Mouse (Mus musculus): ENCODE results near the gene Dnajb12. TPM values are rescaled to one million over a fixed set of nuclear protein-coding genes. Genes with fewer than 3 reads are reported as not detected.

Gene Dnajb12
- polyA plus RNA-seq, 2 experiments, result 26.3 to 34.1 TPM

DNA sequence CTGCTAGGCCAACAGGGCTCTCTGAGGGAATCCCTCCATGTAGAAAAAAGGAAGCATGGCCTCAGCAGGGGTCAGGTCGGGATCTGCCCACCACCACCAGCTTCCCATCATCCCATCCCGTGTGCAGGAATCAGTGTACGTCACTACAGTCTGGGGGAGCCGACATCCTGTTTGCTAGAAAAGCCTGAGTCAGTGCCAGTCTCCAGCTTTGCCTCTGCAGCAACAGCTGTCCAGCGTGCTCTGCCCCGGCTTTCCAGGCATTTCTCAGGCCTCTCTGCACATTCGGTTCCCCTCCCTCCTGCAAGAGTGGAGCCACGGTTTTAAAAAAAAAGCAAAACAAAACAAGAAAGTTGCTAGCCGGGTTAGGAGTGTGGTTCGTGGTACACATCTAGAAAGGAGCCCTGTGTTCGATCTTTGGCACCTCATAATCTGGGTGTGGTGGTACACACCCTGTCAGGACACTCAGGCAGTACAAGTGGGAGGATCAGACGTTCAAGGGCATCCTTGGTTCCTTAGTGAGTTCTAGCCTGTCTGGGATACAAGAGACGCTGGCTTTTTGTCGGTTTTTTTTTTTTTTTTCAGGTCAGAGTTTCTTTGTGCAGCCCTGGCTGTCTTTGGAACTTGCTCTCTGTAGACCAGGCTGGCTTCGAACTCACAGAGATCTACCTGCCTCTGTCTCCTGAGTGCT is 40.3 kb downstream of the Dnajb12 start:
- Histone ChIP-seq H3K9ac (ENCODE audit: low read depth, low read length, severe bottlenecking) (no peak overlapping the region), H3K4me1 (ENCODE audit: control insufficient read depth, insufficient read depth, low read length) (peaks cover 39% of the 10 kb centered on the region), H3K27me3 (ENCODE audit: control insufficient read depth, insufficient read depth, low read length) (no peaks in the 10 kb centered on the region), H3K4me2 (replicated peaks; ENCODE audit: low read depth, low read length, severe bottlenecking) (no peak overlapping the region), H3K9me3 (ENCODE audit: control insufficient read depth, low read length) (no peaks in the 10 kb centered on the region), H3K36me3 (ENCODE audit: control insufficient read depth, insufficient read depth, low read length) (no peaks in the 10 kb centered on the region), H3K4me3 (replicated peaks; ENCODE audit: low read length) (no peak overlapping the region), H3K27ac (replicated peaks; ENCODE audit: low read depth, low read length) (peak overlapping the region; percentile 78)
- ATAC-seq (ENCODE audit: low FRiP score, low read depth) (no peak), DNase-seq (ENCODE audit: low spot score) (peak; percentile 71)
- TF ChIP-seq POLR2A (IDR thresholded peaks at IDR 0.05; ENCODE audit: borderline replicate concordance, extremely low read depth, insufficient read depth, insufficient read length), result no peak
- WGBS, result 18% methylated on average over 15 of the region's 15 CpGs

DNA sequence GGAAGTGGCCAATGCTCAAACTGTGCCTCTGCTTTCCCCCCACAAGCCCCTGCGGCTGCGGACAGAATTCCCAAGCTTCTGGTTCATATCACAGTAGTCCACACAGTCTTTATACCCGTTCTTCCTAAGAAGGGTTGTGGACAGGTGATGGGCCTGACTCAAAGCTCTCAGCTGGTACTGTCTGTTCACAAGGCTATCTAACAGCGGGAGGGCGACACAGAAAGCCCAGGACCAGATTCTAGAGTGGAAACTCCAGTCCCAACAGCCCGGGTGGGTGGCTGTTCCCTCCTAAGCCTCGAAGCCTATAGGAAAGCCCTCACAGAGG is 41.1 kb downstream of the Dnajb12 start:
- no peak for TF ChIP-seq POLR2A (IDR thresholded peaks at IDR 0.05; ENCODE audit: borderline replicate concordance, extremely low read depth, insufficient read depth, insufficient read length)
- Histone ChIP-seq H3K9ac (ENCODE audit: low read depth, low read length, severe bottlenecking) (peak overlapping the region; percentile 38; the same call in 1 of the 2 replicates), H3K27me3 (ENCODE audit: control insufficient read depth, insufficient read depth, low read length) (no peaks in the 10 kb centered on the region), H3K4me1 (ENCODE audit: control insufficient read depth, insufficient read depth, low read length) (peaks cover 39% of the 10 kb centered on the region), H3K4me3 (replicated peaks; ENCODE audit: low read length) (peak overlapping the region; percentile 35), H3K9me3 (ENCODE audit: control insufficient read depth, low read length) (no peaks in the 10 kb centered on the region), H3K36me3 (ENCODE audit: control insufficient read depth, insufficient read depth, low read length) (no peaks in the 10 kb centered on the region), H3K27ac (replicated peaks; ENCODE audit: low read depth, low read length) (peak overlapping the region; percentile 78), H3K4me2 (replicated peaks; ENCODE audit: low read depth, low read length, severe bottlenecking) (peak overlapping the region; percentile 61)
- 8% methylated on average over 7 of the region's 7 CpGs for WGBS
- DNase-seq (ENCODE audit: low spot score) (no peak), ATAC-seq (ENCODE audit: low FRiP score, low read depth) (0 out of 2 replicates have a peak, but pooled peaks have one; percentile 2)

DNA sequence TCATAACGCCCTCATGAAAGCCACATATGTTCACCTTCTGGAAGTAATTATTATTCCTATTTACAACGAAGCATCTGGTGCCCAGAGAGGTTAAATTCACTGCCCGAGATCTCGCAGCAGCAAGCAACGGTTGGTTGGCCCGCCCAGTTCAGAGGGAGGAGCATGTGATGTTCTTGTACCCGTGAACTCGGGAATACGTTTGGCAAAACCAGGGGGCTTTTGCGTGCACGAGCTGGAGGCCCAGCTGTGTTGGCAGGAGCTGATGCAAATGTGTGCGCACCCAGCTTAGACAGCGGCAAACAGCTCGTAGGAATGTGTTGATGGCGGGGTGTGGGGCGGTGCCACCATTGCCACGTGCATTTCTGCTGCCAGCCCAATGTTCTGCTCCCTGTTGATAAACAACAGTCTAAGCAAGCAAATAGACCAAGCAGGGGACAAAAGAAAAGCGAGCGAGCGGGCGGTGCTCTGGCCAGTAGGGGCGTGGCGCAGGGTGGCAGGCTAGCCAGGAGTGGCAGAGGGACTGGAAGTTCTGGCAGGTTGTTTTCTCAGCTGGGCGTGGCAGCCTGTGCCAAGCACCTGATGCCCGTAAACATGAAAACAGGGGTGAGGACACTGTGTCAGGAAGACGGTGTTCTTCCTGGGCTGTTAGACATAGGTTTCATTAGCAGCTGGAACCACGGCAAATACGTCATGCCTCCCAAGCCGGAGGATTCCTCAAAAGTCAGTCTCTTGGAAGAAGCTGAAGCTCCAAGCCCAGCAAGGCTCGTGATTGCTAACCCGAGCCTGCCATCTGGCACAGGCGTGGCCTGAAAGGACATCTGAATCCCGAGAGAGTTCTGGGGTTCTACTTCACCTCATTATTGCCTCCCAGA is 41.7 kb downstream of the Dnajb12 start:
- Histone ChIP-seq H3K27ac (replicated peaks; ENCODE audit: low read depth, low read length) (peak overlapping the region; percentile 78), H3K4me1 (ENCODE audit: control insufficient read depth, insufficient read depth, low read length) (peaks cover 35% of the 10 kb centered on the region), H3K36me3 (ENCODE audit: control insufficient read depth, insufficient read depth, low read length) (no peaks in the 10 kb centered on the region), H3K9ac (ENCODE audit: low read depth, low read length, severe bottlenecking) (peak overlapping the region; percentile 38), H3K4me2 (replicated peaks; ENCODE audit: low read depth, low read length, severe bottlenecking) (peak overlapping the region; percentile 61), H3K4me3 (replicated peaks; ENCODE audit: low read length) (peak overlapping the region; percentile 35), H3K9me3 (ENCODE audit: control insufficient read depth, low read length) (no peaks in the 10 kb centered on the region), H3K27me3 (ENCODE audit: control insufficient read depth, insufficient read depth, low read length) (no peaks in the 10 kb centered on the region)
- peak; percentile 70; the same call in 1 of the 2 replicates for TF ChIP-seq POLR2A (IDR thresholded peaks at IDR 0.05; ENCODE audit: borderline replicate concordance, extremely low read depth, insufficient read depth, insufficient read length)
- DNase-seq (ENCODE audit: low spot score), result peak; percentile 85
- peak; percentile 69 for ATAC-seq (ENCODE audit: low FRiP score, low read depth)
- WGBS, result 2% methylated on average over 33 of the region's 33 CpGs

- WGBS, result 69% methylated on average over 2 of the region's 2 CpGs
- H3K4me1 ChIP-seq (ENCODE audit: control insufficient read depth, insufficient read depth, low read length), result peaks cover 31% of the 10 kb centered on the region
- H3K9ac ChIP-seq (ENCODE audit: low read depth, low read length, severe bottlenecking), result no peak overlapping the region
- no peak for DNase-seq (ENCODE audit: low spot score)
- H3K9me3 ChIP-seq (ENCODE audit: control insufficient read depth, low read length), result no peaks in the 10 kb centered on the region
- H3K4me3 ChIP-seq (replicated peaks; ENCODE audit: low read length), result no peak overlapping the region
- no peak for TF ChIP-seq POLR2A (IDR thresholded peaks at IDR 0.05; ENCODE audit: borderline replicate concordance, extremely low read depth, insufficient read depth, insufficient read length)
- no peak for ATAC-seq (ENCODE audit: low FRiP score, low read depth)
- no peak overlapping the region for H3K4me2 ChIP-seq (replicated peaks; ENCODE audit: low read depth, low read length, severe bottlenecking)
- no peaks in the 10 kb centered on the region for H3K36me3 ChIP-seq (ENCODE audit: control insufficient read depth, insufficient read depth, low read length)
- H3K27ac ChIP-seq (replicated peaks; ENCODE audit: low read depth, low read length), result no peak overlapping the region
- H3K27me3 ChIP-seq (ENCODE audit: control insufficient read depth, insufficient read depth, low read length), result no peaks in the 10 kb centered on the region
Measured at GRCm38 (mm10) chr10:59923493-59923892, 44.1 kb downstream of the Dnajb12 start.

GRCm38 (mm10) chr10:59924305-59924704 is 44.9 kb downstream of the Dnajb12 start:
- H3K4me2 ChIP-seq (replicated peaks; ENCODE audit: low read depth, low read length, severe bottlenecking), result no peak overlapping the region
- no peaks in the 10 kb centered on the region for H3K27me3 ChIP-seq (ENCODE audit: control insufficient read depth, insufficient read depth, low read length)
- H3K9ac ChIP-seq (ENCODE audit: low read depth, low read length, severe bottlenecking), result no peak overlapping the region
- H3K4me1 ChIP-seq (ENCODE audit: control insufficient read depth, insufficient read depth, low read length), result peaks cover 28% of the 10 kb centered on the region
- H3K27ac ChIP-seq (replicated peaks; ENCODE audit: low read depth, low read length), result 0 out of 2 replicates have a peak overlapping the region, but pooled peaks have one; percentile 5
- no peaks in the 10 kb centered on the region for H3K36me3 ChIP-seq (ENCODE audit: control insufficient read depth, insufficient read depth, low read length)
- H3K9me3 ChIP-seq (ENCODE audit: control insufficient read depth, low read length), result no peaks in the 10 kb centered on the region
- WGBS, result 19% methylated on average over 3 of the region's 3 CpGs
- H3K4me3 ChIP-seq (replicated peaks; ENCODE audit: low read length), result no peak overlapping the region
- TF ChIP-seq POLR2A (IDR thresholded peaks at IDR 0.05; ENCODE audit: borderline replicate concordance, extremely low read depth, insufficient read depth, insufficient read length), result no peak
- ATAC-seq (ENCODE audit: low FRiP score, low read depth), result no peak
- DNase-seq (ENCODE audit: low spot score), result no peak

Measured in limb, embryonic 14.5 days (tissue).